Mouse (Mus musculus) cerebellum, postnatal 14 days (tissue): ENCODE measurements around the gene Olfr131.
"Not testable (repeated sequence)": the region's sequence is repeated elsewhere in the genome, so short reads cannot be mapped to it uniquely, and the experiment has no call there.

ENCODE experiments used
- DNase-seq, 2 experiments: peaks; one replicate each; pipeline ENCODE4 v3.0.0; 2021; ENCODE audit warnings: mixed read lengths in 2 of 2

Gene Olfr131

GRCm38 (mm10) chr17:38088593-38088992, at the start of gene Olfr131:
TSS of gene Olfr131 (minus strand) at chr17:38088693.
- no peak for DNase-seq

GRCm38 (mm10) chr17:38134426-38134825, 45.9 kb upstream of the Olfr131 start, which contains the start of gene Olfr132:
TSS of gene Olfr132 (minus strand) at chr17:38134526.
- no peak for DNase-seq

GRCm38 (mm10) chr17:38125371-38125770, 36.9 kb upstream of the Olfr131 start:
- not testable (repeated sequence) for DNase-seq

GRCm38 (mm10) chr17:38124199-38124598, 35.7 kb upstream of the Olfr131 start:
- DNase-seq: not testable (repeated sequence)

GRCm38 (mm10) chr17:38082364-38082763, 6.1 kb downstream of the Olfr131 start:
- DNase-seq: no peak

GRCm38 (mm10) chr17:38063621-38064020, 24.9 kb downstream of the Olfr131 start, which contains the start of gene Olfr130:
TSS of gene Olfr130 (plus strand) at chr17:38063921.
- no peak for DNase-seq

GRCm38 (mm10) chr17:38059979-38060378, 28.5 kb downstream of the Olfr131 start, which contains the start of gene Olfr129:
TSS of gene Olfr129 (minus strand) at chr17:38060079.
- DNase-seq: no peak
